Mouse (Mus musculus): ENCODE results near the gene Mfap1b.
"Not testable (repeated sequence)": the region's sequence is repeated elsewhere in the genome, so short reads cannot be mapped to it uniquely, and the experiment has no call there.

The Mfap1b gene

GRCm38 (mm10) chr2:121473301-121474179 lies at the start of gene Mfap1b:
Mfap1b (minus strand) TSS chr2:121474067.
- peak; percentile 89 for DNase-seq (ENCODE audit: low read depth, low spot score)

- DNase-seq (ENCODE audit: low read depth, low spot score), result not testable (repeated sequence)
These were observed 49.0 kb upstream of the Mfap1b start for GRCm38 (mm10) chr2:121522830-121523229.

GRCm38 (mm10) chr2:121522006-121522405 lies 48.1 kb upstream of the Mfap1b start:
- peak; percentile 95 for DNase-seq (ENCODE audit: low read depth, low spot score)

- not testable (repeated sequence) for DNase-seq (ENCODE audit: low read depth, low spot score)
These were observed 44.8 kb upstream of the Mfap1b start for GRCm38 (mm10) chr2:121518711-121519110.

- no peak for DNase-seq (ENCODE audit: low read depth, low spot score)
These were observed 44.2 kb upstream of the Mfap1b start for GRCm38 (mm10) chr2:121518106-121518505.

GRCm38 (mm10) chr2:121514211-121514610 lies 40.3 kb upstream of the Mfap1b start:
- no peak for DNase-seq (ENCODE audit: low read depth, low spot score)

GRCm38 (mm10) chr2:121512991-121513765 lies 39.3 kb upstream of the Mfap1b start:
- peak; percentile 59 for DNase-seq (ENCODE audit: low read depth, low spot score)

GRCm38 (mm10) chr2:121511401-121511800 lies 37.5 kb upstream of the Mfap1b start:
- no peak for DNase-seq (ENCODE audit: low read depth, low spot score)

- peak; percentile 81 for DNase-seq (ENCODE audit: low read depth, low spot score)
These were observed 35.7 kb upstream of the Mfap1b start for GRCm38 (mm10) chr2:121509584-121509983.

GRCm38 (mm10) chr2:121507951-121508330 lies 34.1 kb upstream of the Mfap1b start:
- no peak for DNase-seq (ENCODE audit: low read depth, low spot score)

GRCm38 (mm10) chr2:121507173-121507950 lies 33.5 kb upstream of the Mfap1b start:
- no peak for DNase-seq (ENCODE audit: low read depth, low spot score)

GRCm38 (mm10) chr2:121505942-121506882 lies 32.3 kb upstream of the Mfap1b start, which contains the start of the genes Mfap1a and Wdr76:
Mfap1a (minus strand) TSS chr2:121506665.
Wdr76 (plus strand) TSS chr2:121506723.
- peak; percentile 95 for DNase-seq (ENCODE audit: low read depth, low spot score)

GRCm38 (mm10) chr2:121501550-121501949 lies 27.7 kb upstream of the Mfap1b start:
- not testable (repeated sequence) for DNase-seq (ENCODE audit: low read depth, low spot score)

- not testable (repeated sequence) for DNase-seq (ENCODE audit: low read depth, low spot score)
These were observed 10.5 kb upstream of the Mfap1b start for GRCm38 (mm10) chr2:121484403-121484802.

GRCm38 (mm10) chr2:121483576-121483975 lies 9.7 kb upstream of the Mfap1b start:
- DNase-seq (ENCODE audit: low read depth, low spot score), result no peak

GRCm38 (mm10) chr2:121480916-121481315 lies 7.0 kb upstream of the Mfap1b start:
- DNase-seq (ENCODE audit: low read depth, low spot score), result not testable (repeated sequence)

GRCm38 (mm10) chr2:121480498-121480897 lies 6.6 kb upstream of the Mfap1b start:
- peak; percentile 48 for DNase-seq (ENCODE audit: low read depth, low spot score)

GRCm38 (mm10) chr2:121477491-121478266 lies 3.8 kb upstream of the Mfap1b start:
- peak; percentile 70 for DNase-seq (ENCODE audit: low read depth, low spot score)

GRCm38 (mm10) chr2:121475306-121475705 lies 1.4 kb upstream of the Mfap1b start:
- DNase-seq (ENCODE audit: low read depth, low spot score), result not testable (repeated sequence)

- DNase-seq (ENCODE audit: low read depth, low spot score), result no peak
These were observed 291 bp upstream of the Mfap1b start for GRCm38 (mm10) chr2:121474180-121474535.
